Mouse (Mus musculus): ENCODE measurements around the gene Il12b. TPM values are rescaled to one million over a fixed set of nuclear protein-coding genes. Genes with fewer than 3 reads are reported as not detected.

Gene Il12b
- 0.11 TPM in 1 of 2 replicates, not detected in the other for polyA plus RNA-seq (2015; fragmentation: Nextera tagmentation; extraction: Ambion mirVana)

DNA sequence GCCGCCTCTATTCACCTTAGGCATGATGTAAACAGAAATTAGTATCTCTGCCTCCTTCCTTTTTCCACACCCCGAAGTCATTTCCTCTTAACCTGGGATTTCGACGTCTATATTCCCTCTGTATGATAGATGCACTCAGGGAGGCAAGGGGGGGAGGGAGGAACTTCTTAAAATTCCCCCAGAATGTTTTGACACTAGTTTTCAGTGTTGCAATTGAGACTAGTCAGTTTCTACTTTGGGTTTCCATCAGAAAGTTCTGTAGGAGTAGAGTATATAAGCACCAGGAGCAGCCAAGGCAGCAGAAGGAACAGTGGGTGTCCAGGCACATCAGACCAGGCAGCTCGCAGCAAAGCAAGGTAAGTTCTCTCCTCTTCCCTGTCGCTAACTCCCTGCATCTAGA, at the start of gene Il12b:
Gene Il12b, plus strand, starts transcription at position 301 of the 400 bp plus-strand sequence.
- no peak for ATAC-seq
- no peaks in the 10 kb centered on the region for H3K9me3 ChIP-seq (ENCODE audit: control insufficient read depth, low read length)
- peak within 1 kb of the TSS; percentile 23 for H3K4me3 ChIP-seq (replicated peaks; ENCODE audit: low read length)
- peaks cover 11% of the 10 kb centered on the region for H3K4me1 ChIP-seq (replicated peaks; ENCODE audit: control insufficient read depth, insufficient read depth, low read length)
- H3K9ac ChIP-seq (replicated peaks; ENCODE audit: low read depth, low read length), result no peak within 1 kb of the TSS
- no peaks in the 10 kb centered on the region for H3K27me3 ChIP-seq (replicated peaks; ENCODE audit: control insufficient read depth, insufficient read depth, low read length)
- H3K27ac ChIP-seq (ENCODE audit: low read length), result no peak within 1 kb of the TSS
- peak within 1 kb of the TSS; percentile 47 for H3K4me2 ChIP-seq (ENCODE audit: low read length)
- no peaks in the 10 kb centered on the region for H3K36me3 ChIP-seq (ENCODE audit: control insufficient read depth, insufficient read depth)
- 77% methylated on average over 6 of the region's 6 CpGs for WGBS

DNA sequence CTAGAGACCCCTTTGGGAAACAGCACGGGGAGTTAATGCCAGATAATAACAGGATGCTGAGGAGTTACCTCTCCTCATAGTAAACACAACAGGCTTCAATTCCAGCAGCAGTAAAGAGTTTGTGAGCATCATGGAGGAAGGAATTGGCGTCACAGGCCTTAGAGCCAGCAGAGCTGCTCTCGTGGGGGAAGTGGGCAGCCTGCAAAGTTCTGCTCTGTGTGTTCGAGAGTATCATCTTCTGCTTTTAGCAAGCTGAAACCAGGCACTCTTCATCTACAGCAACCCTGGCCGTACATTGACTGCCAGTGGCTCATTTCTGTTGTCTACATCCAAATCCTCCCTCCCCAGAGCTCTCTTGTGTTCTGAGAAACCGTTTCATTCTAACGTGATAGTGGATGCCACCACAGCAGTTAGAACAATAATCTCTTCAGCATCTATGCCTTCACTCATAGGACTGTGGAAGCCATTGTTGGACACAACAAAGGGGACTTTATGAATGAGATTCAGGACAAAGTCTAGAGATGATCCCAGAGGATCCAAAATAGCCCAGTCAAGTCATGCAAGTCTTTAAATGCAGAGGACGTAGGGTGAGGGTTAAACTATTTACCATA, 44.9 kb upstream of the Il12b start:
- no peak for ATAC-seq
- H3K4me1 ChIP-seq (replicated peaks; ENCODE audit: control insufficient read depth, insufficient read depth, low read length), result no peaks in the 10 kb centered on the region
- no peak overlapping the region for H3K4me3 ChIP-seq (replicated peaks; ENCODE audit: low read length)
- H3K27me3 ChIP-seq (replicated peaks; ENCODE audit: control insufficient read depth, insufficient read depth, low read length), result no peaks in the 10 kb centered on the region
- H3K9ac ChIP-seq (replicated peaks; ENCODE audit: low read depth, low read length), result no peak overlapping the region
- H3K27ac ChIP-seq (ENCODE audit: low read length), result no peak overlapping the region
- H3K4me2 ChIP-seq (ENCODE audit: low read length), result no peak overlapping the region
- WGBS, result 80% methylated on average over 8 of the region's 8 CpGs
- no peaks in the 10 kb centered on the region for H3K36me3 ChIP-seq (ENCODE audit: control insufficient read depth, insufficient read depth)
- no peaks in the 10 kb centered on the region for H3K9me3 ChIP-seq (ENCODE audit: control insufficient read depth, low read length)

DNA sequence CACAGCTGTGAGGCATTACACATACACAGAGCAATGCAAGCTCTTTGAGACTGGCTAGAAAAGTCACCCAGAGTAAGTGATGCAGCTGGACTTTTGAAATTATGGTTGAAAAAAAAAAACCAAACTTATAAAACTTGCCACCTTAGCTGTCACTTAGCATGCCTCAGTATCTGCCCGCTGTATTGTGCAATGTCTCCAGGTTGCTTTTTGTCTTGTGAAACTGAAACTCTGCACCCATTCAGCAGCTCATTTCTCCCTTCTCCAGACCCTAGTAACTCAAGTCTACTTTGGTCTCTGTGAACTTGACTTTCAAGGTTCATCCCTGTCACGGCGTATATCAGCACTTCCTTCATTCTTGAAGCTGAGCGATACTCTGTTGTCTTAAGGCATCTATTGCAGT, 43.7 kb upstream of the Il12b start:
- no peak for ATAC-seq
- WGBS, result 95% methylated on average over 4 of the region's 4 CpGs

DNA sequence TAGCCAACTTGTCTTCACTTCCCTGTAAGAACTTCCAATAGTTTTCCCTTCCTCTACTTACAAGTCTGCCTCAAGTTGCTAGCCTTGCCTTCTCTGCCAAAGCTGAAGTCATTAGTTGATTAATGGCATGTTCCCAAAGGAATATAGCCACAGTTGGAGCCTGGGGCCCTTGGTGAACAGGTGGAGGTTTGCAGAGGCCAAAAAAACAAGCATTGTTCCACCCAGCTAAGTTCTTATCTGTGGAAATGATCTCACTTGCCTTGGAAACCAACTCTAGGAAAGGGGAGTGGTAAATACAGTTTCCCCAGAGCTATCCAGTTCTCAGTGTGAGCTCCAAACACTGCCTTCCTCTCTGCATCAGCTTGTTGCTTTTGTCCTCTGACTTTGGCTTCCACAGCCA, 35.3 kb upstream of the Il12b start:
- Histone ChIP-seq H3K27ac (ENCODE audit: low read length) (no peak overlapping the region), H3K9ac (replicated peaks; ENCODE audit: low read depth, low read length) (no peak overlapping the region), H3K4me2 (ENCODE audit: low read length) (no peak overlapping the region), H3K9me3 (ENCODE audit: control insufficient read depth, low read length) (no peaks in the 10 kb centered on the region), H3K36me3 (ENCODE audit: control insufficient read depth, insufficient read depth) (no peaks in the 10 kb centered on the region), H3K4me1 (replicated peaks; ENCODE audit: control insufficient read depth, insufficient read depth, low read length) (no peaks in the 10 kb centered on the region), H3K27me3 (replicated peaks; ENCODE audit: control insufficient read depth, insufficient read depth, low read length) (no peaks in the 10 kb centered on the region), H3K4me3 (replicated peaks; ENCODE audit: low read length) (no peak overlapping the region)
- ATAC-seq, result no peak

More for the DNA sequence above, 43.7 kb upstream of the Il12b start:
- Histone ChIP-seq H3K27ac (ENCODE audit: low read length) (no peak overlapping the region), H3K4me3 (replicated peaks; ENCODE audit: low read length) (no peak overlapping the region), H3K4me1 (replicated peaks; ENCODE audit: control insufficient read depth, insufficient read depth, low read length) (no peaks in the 10 kb centered on the region), H3K4me2 (ENCODE audit: low read length) (no peak overlapping the region), H3K36me3 (ENCODE audit: control insufficient read depth, insufficient read depth) (no peaks in the 10 kb centered on the region), H3K9ac (replicated peaks; ENCODE audit: low read depth, low read length) (no peak overlapping the region), H3K27me3 (replicated peaks; ENCODE audit: control insufficient read depth, insufficient read depth, low read length) (no peaks in the 10 kb centered on the region), H3K9me3 (ENCODE audit: control insufficient read depth, low read length) (no peaks in the 10 kb centered on the region)

DNA sequence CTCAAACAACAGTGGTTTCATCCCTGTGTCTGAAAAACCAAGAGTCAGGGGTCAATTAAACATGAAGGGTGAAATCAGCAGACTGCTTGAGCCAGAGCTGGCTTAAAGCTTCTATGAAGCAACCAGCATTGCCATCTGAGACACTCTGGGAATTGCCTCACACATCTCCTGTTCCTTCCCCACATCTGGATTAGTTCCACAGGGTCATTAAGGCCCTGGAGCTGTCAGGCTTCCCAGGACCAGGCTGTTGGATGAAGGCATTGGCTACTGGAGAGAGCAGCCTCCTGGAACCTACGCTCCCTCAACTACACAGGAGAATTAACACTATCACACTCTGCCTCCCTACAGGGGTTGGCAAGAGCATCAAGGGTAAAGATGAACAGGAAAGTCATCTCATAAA, 32.2 kb upstream of the Il12b start:
- Histone ChIP-seq H3K27me3 (replicated peaks; ENCODE audit: control insufficient read depth, insufficient read depth, low read length) (no peaks in the 10 kb centered on the region), H3K4me3 (replicated peaks; ENCODE audit: low read length) (no peak overlapping the region), H3K36me3 (ENCODE audit: control insufficient read depth, insufficient read depth) (no peaks in the 10 kb centered on the region), H3K4me2 (ENCODE audit: low read length) (no peak overlapping the region), H3K27ac (ENCODE audit: low read length) (no peak overlapping the region), H3K9ac (replicated peaks; ENCODE audit: low read depth, low read length) (no peak overlapping the region), H3K9me3 (ENCODE audit: control insufficient read depth, low read length) (no peaks in the 10 kb centered on the region), H3K4me1 (replicated peaks; ENCODE audit: control insufficient read depth, insufficient read depth, low read length) (no peaks in the 10 kb centered on the region)
- ATAC-seq, result no peak
- 72% methylated on average over 1 of the region's 1 CpGs for WGBS

DNA sequence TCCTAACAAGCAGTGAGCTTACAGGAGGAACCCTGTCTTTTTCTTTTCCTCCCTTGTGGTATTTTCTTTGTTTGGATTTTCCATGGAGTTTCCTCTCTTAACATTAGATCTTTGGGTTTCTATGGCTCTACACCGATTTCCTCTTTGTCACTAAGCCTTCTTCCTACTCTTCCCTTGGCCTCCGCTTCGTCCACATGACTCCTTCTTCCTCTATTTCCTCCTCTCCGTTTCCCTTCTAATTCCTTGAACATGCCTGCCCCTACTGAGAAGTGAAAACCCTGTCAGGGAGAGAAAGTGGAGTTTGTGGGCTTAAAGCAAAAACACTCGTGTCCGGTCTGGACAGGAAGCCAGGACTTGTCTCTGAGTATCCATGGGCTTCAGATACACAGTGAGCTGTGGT, 27.0 kb upstream of the Il12b start:
- H3K9me3 ChIP-seq (ENCODE audit: control insufficient read depth, low read length), result no peaks in the 10 kb centered on the region
- H3K9ac ChIP-seq (replicated peaks; ENCODE audit: low read depth, low read length), result no peak overlapping the region
- no peak overlapping the region for H3K4me2 ChIP-seq (ENCODE audit: low read length)
- no peak overlapping the region for H3K4me3 ChIP-seq (replicated peaks; ENCODE audit: low read length)
- ATAC-seq, result no peak
- H3K36me3 ChIP-seq (ENCODE audit: control insufficient read depth, insufficient read depth), result no peaks in the 10 kb centered on the region
- WGBS, result 87% methylated on average over 6 of the region's 6 CpGs
- no peaks in the 10 kb centered on the region for H3K4me1 ChIP-seq (replicated peaks; ENCODE audit: control insufficient read depth, insufficient read depth, low read length)
- H3K27me3 ChIP-seq (replicated peaks; ENCODE audit: control insufficient read depth, insufficient read depth, low read length), result no peaks in the 10 kb centered on the region
- no peak overlapping the region for H3K27ac ChIP-seq (ENCODE audit: low read length)

DNA sequence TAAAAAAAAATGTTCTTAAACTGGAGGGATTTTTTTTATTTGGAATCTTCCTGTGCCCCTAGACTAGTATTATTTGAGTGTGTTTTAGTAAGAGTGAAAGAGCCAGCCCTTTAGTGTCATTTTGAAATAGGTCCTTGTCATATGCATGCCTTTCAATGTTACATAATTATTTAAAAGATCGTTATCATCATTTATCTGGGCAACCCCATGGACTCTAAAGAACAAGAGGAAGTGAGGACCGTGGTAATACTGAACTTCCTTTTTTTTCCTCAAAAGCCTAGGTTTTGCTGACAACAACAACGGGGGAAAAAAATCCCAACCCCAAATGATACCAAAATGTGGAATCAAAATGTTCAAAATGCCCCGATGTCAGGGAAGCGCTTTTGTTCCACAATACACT, 22.0 kb upstream of the Il12b start:
- Histone ChIP-seq H3K9me3 (ENCODE audit: control insufficient read depth, low read length) (no peaks in the 10 kb centered on the region), H3K27me3 (replicated peaks; ENCODE audit: control insufficient read depth, insufficient read depth, low read length) (no peaks in the 10 kb centered on the region)

DNA sequence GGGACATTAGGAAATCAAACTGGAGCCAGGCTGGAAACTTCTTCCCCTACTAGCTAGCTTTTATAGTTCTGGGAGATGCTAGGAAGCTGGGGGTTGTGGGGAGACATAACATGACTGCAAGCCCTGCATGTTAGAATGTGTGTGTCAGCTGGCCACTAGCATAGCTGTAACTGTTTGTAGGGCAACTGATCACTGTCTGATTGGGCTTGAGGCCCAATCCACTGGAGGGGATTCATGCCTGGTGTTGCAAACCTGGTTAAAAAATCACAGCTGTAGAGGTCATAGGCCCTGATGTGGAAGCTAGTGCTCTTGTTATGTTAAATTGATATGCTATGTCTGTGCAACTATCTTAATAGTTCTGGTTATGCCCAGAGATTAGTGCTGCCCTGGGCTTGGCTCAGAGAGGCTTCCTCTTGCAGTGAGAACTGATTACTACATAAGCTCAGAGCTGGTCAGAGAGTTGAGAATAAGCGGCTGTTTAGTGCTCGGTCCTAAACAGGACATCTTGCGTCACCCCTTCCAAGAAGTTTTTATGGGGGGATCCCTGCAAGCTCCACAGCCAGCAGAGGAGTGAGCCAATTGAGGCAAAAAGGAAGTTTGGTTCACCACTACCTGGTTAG, 19.3 kb upstream of the Il12b start:
- Histone ChIP-seq H3K27me3 (replicated peaks; ENCODE audit: control insufficient read depth, insufficient read depth, low read length) (no peaks in the 10 kb centered on the region), H3K27ac (ENCODE audit: low read length) (no peak overlapping the region)
- WGBS, result 91% methylated on average over 3 of the region's 3 CpGs

More for the DNA sequence above, 22.0 kb upstream of the Il12b start:
- no peak overlapping the region for H3K4me3 ChIP-seq (replicated peaks; ENCODE audit: low read length)
- no peak for ATAC-seq
- H3K9ac ChIP-seq (replicated peaks; ENCODE audit: low read depth, low read length), result no peak overlapping the region
- no peaks in the 10 kb centered on the region for H3K36me3 ChIP-seq (ENCODE audit: control insufficient read depth, insufficient read depth)
- no peak overlapping the region for H3K27ac ChIP-seq (ENCODE audit: low read length)
- no peak overlapping the region for H3K4me2 ChIP-seq (ENCODE audit: low read length)
- WGBS, result 84% methylated on average over 5 of the region's 5 CpGs
- H3K4me1 ChIP-seq (replicated peaks; ENCODE audit: control insufficient read depth, insufficient read depth, low read length), result no peaks in the 10 kb centered on the region

DNA sequence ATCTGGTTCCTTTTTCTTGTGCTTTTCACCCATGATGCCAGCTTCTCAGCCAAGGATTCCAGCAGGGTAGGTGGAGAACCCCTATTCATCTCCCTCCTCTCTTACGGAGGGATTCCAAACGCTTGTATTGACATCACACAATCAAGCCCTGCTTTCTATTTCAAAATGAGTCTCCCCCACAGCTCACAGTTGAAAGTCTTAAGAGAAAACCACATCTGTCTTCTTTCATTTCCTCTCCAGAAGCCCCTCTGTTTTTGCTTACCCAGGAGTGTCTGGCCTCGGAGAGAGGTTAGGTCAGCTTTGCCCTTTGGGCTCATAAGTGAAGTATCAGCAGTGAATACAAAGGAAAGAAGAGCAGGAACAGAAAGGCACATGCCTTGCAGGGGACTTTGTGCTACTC, 17.7 kb upstream of the Il12b start:
- no peaks in the 10 kb centered on the region for H3K4me1 ChIP-seq (replicated peaks; ENCODE audit: control insufficient read depth, insufficient read depth, low read length)
- H3K4me3 ChIP-seq (replicated peaks; ENCODE audit: low read length), result no peak overlapping the region
- no peak for ATAC-seq
- no peaks in the 10 kb centered on the region for H3K9me3 ChIP-seq (ENCODE audit: control insufficient read depth, low read length)
- H3K36me3 ChIP-seq (ENCODE audit: control insufficient read depth, insufficient read depth), result no peaks in the 10 kb centered on the region
- no peak overlapping the region for H3K27ac ChIP-seq (ENCODE audit: low read length)
- WGBS, result 45% methylated on average over 3 of the region's 3 CpGs
- H3K4me2 ChIP-seq (ENCODE audit: low read length), result no peak overlapping the region
- H3K9ac ChIP-seq (replicated peaks; ENCODE audit: low read depth, low read length), result no peak overlapping the region
- no peaks in the 10 kb centered on the region for H3K27me3 ChIP-seq (replicated peaks; ENCODE audit: control insufficient read depth, insufficient read depth, low read length)

More for the DNA sequence above, 19.3 kb upstream of the Il12b start:
- no peaks in the 10 kb centered on the region for H3K9me3 ChIP-seq (ENCODE audit: control insufficient read depth, low read length)
- no peak for ATAC-seq
- no peak overlapping the region for H3K9ac ChIP-seq (replicated peaks; ENCODE audit: low read depth, low read length)
- H3K4me1 ChIP-seq (replicated peaks; ENCODE audit: control insufficient read depth, insufficient read depth, low read length), result no peaks in the 10 kb centered on the region
- H3K4me2 ChIP-seq (ENCODE audit: low read length), result no peak overlapping the region
- no peak overlapping the region for H3K4me3 ChIP-seq (replicated peaks; ENCODE audit: low read length)
- H3K36me3 ChIP-seq (ENCODE audit: control insufficient read depth, insufficient read depth), result no peaks in the 10 kb centered on the region

Measured in forebrain, embryonic 16.5 days (tissue).